Mouse (Mus musculus): Measurements from ENCODE around the gene Myo1b.
A peak's percentile ranks its signal among the peaks of the same experiment; 100 is the strongest.
"Not testable (repeated sequence)": the region's sequence is repeated elsewhere in the genome, so short reads cannot be mapped to it uniquely, and the experiment has no call there.

The Myo1b gene

DNA sequence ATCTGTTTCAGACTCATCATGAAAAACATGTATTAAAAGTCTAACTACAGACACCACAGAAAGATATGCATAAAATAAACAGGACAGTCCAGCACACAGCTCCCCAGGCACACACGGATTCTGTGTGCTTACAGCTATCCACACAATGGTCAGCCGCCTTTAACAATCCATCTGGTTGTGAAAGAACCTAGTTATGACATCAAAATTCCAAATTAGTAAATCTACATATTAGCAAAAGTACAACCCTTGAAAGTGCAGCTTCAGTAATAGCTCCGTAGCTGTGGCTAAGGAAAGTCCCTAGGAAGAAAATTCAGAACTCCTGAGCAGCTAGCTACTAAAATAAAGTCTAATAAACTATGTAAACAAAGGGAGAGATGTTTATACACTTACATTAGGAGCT is 21.1 kb downstream of the Myo1b start:
- DNase-seq, result no peak

DNA sequence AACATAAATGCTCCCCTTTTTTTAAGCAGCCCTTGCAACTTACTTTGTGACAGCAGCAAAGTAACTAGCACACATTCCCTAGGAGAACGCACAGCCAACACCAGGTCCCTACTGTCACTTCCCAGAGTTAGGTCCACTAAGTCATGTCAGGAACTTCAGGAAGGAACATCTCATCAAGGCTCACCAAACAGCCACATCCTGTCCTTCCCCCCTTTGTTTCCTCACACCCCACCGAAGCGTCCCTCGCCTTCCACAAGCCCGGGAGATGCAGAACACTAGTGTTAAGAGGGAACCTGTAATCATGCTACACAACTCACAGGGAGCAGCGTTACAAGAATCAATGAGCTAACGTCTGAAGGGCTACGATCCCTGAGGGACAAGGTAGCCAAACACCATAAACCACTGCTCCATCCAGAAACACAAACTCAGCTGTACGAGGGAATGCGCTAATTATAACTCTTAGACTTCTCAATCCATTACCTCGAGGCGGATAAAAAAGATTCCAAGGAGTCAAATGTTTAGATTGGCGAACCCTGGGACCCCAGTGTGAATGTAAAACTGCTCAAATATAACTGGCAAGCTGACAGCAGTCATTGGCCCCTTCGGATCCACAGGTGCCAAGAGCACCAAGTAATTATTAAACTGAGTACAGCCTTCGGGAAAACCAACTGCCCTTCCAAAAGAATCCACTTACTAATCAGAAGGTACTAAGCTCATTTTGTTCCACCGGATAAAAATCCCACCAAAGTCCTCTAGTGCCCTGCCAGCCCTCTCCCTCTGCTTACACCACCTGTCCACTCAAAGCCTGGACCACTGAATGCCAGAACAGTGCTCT is 22.1 kb downstream of the Myo1b start:
- DNase-seq, result peak; percentile 33 to 34

DNA sequence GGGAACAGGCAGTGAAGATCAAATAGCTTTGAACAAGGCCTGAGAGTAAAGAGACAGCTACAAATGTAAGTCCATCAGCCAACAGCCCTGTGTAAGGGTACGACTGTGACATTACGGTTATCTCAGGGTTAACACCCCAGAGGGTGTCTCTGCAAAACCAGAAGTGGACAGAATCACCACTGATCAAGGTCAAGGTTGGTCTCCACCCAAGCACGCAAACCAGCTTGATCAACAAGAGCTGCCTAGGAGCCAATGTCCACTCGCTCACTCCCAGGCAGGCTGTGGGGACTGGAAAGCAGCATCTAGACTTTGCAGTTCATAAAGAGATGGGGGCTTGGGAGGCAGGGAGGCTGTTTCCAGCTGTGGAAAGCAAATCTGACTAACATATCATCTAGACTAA is 23.9 kb downstream of the Myo1b start:
- DNase-seq, result no peak

DNA sequence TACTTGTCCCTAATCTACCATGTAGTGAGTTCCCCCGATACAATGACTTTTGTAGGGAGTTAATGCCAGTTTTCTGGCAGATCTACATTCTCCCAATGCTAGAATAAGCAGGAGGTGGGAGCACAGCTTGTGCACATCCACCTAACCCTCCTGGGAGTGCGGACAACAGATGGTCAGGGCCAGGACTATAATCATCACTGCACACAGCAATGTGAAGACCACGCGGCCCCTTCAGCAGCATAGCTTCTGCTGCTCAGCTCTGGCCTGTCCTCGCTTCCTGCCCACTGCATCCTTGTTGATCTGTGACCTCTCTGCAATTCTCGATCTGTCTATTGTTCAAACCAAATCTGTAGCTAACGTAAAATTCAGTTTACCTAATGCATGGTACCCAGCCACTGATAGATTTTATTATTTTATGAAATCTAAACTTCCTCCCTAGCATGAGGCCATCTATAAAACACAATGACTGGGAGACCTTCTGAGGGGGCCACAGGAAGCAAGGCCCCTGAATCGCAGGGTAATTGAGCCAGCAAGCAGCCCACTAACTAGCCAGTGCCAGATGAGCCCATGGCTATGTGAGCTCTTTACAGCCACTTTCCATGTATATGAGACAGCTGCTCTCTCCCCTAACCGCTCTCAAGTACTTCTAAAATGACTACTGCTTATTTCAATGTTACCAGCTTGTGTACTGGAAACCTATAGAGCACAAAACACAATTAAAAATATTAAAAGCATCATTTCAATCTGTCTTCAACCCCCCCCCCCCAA is 27.6 kb downstream of the Myo1b start:
- no peak for DNase-seq

DNA sequence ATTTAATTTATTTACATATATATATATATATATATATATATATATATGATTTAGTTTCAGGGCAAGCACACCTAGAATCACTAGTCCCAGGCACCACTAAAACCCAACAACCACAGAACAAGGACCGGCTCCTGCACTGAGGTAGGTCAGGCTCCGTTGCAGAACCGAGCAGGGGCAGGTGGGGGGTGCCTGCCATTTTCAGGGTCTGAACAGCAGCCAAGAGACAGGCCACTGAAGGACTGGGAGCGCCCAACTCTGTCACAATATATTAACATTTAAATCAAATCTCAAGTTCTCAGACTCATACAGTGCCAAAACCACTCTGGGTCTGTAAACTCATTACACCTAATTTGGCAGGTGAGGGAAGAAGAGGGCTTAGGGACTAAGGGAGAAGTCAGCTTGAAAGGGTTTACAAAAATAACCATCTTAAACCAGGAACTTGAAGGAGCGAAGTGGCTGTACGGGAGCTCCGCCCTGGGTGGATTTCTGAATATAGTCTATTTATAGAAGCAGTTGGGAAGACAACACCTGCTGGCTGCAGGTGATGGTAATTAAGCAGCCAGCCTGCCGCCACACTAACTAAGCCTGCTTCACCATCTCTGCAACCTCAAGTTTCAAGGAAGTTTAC is 30.4 kb downstream of the Myo1b start:
- DNase-seq, result no peak

DNA sequence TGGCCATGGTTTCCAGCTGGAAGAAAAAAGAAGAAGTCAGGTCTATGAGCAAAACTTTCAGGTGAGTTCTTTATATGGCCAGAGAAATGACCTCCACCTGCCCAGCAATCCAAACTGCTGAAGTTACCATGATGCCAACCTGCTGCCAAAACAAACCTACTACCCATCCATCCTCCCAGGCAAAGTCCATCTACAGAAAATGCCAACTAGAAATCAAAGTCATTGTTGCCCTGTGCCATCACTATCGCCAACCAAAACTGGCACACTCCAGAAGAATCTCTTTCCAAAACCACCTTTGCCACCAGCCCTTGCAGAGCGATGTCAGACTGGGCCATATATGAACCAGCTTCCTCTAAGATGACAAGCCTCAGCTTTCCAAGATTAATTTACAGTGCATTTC is 32.7 kb downstream of the Myo1b start:
- no peak for DNase-seq

DNA sequence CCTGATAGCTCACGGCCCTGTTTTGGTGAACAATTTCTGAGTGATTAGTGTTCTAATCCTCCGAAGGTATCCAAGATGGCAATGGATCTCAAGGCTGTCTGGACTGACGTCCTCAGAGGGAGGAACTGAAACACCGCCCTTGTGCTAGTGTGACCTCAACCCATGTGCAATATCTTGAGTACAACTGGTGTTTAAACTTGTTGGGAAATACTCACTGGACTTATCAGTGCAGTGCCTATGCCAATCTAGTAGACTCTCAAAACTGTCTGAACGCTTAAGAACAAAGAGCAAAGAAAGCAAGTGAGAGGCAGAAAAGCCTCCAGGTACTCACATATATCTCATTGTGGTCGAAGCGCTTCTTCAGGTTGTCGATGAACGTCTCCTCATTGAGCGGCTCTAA is 33.1 kb downstream of the Myo1b start:
- DNase-seq, result no peak

DNA sequence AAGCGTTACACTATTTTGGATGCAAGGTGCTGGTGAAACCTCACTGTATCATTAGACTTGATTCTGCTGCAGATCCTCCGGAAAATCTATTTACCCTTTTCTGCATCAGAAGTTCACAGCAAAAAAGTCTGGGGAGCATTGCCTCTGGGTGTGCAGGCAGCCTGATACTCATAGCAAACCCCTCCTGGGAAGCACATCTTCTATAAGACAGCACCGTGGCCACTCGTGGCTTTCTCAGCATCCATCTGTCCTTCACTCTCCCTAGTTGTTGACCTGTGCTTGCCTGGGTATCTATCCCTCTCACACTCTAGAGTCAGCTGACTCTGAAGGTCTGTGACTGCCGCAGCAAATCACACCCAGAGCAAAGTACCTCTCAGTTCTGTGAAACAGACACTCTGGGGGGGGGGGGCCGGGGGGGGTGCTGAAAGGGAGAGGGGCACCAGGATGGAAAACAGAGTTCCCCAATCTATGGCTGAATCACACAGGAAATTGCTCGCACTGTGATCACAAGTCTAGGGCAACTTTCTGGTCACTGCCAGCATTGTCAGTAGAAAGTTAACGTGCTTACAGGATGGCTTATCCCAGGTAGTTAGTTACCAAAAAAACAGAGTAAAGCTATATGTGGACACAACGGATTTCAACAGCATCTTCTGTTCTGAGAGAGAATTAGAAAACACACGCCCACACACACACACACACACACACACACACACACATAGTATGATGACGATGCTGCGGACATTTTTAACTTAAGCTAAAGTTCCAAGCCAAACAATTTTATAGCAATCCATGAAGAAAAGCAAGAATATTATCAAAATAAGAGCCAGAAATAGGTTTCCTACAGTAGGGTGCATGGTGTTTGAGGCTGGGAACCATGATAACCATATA is 35.7 kb downstream of the Myo1b start:
- no peak for DNase-seq

DNA sequence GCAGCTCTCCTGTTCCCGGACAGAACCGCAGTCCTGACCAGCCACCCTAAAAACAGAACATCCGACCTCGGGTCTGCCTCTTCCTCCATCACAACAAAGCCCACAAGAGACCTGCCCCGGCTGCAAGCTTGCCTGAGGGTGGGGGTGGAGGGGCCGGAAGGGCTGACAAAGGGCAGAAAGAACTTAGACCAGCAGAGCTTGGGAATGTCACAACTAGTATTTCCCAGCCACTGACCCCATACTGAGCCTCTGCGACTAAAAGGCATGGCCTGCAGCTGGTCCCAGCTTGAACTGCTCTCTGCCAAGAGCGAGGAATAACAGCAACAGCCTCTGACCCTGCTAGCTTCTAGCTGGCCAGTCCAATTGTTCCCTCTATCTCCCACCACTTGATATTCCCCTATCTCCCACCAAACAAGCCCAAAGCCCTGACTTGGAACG is 36.5 kb downstream of the Myo1b start:
- DNase-seq, result peak; percentile 34 to 47

DNA sequence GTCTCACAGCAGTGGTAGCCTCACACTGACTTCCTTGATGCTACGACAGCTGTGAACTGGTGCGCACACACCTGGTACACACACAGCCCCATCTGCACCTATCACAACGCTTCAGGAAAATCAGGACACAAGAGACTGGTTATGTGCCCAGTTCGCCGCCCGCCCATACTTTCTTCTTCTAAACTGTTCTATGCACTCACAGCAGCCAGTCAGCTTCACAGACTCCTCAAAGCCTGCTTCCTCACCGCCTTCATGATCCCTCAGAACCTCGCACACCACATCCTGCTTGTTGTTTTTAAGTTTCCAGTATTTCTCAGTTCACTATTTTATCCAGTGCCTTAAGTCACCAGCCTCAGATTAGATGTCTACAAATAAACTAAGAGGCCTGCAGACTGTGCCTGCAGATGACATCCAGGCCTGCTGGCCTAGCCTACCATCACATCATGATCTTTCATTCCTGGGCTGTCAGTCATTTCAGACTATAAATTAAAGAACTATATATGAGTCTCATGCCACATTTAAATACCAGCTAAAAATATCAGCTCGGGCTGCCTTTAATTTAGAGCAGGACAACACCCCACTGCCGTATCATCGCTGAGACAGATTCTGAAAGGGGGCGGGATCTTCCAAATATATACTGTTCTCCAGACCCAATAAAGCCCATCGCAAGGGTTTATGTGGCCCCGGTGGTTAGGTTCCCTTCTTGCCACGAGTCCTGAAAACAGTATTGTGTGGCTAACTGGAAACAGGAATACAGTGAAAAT is 40.2 kb downstream of the Myo1b start:
- no peak for DNase-seq

DNA sequence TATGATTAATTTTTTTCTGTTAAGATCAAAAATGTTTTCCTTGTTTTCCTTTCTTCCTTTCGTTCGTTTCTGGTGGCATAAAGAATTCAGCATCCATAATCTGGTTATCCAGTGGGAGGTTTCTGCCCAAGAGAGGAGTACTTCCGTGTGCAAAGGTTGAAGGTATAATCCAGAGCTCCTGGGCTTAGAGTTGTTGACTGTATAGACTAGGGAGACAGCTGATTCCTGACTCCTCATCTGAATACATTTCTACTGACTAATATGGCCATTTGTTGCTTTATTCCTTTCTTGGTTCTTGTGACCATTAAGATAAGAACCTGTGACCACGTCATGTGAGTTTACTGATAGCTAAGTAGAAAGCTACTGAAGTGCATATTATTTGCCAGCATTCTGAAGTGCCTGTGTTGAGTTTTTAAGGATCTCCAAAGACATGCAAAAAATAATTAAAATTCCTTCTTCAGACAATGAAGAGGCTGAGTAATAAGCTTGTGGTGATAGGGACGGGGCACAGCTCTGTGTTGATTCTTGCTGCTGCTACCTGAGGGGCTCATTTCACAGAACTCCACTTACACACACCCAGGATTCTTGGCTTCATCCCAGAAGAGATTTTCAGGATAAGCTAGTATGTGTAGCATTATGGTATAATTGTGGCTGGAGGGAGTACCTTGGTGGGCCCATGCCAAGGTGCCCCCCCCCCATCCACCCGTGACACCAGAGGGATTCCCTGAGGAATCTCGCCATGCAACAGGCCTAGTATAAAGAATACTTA is 43.2 kb downstream of the Myo1b start:
- no peak for DNase-seq

DNA sequence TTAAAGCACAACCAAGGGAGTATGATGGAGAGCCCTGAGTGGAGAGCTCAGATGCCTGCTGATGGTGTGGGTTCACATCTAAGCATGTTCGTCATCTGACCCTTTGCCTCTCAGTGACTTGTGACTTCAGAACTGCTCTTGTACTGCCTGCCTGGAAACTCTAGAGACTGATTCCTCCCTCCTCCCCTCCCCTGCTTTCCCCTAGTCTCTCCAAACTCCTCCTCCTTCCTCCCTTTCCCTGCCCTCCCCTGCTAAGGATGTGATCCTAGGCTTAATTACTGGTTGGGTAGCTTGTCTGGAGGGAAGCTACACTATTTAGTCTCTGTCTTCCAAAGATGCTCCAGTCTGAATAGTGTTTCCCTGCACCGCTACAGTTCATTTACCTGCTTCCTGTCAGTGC is 44.6 kb downstream of the Myo1b start:
- DNase-seq, result not testable (repeated sequence)

DNA sequence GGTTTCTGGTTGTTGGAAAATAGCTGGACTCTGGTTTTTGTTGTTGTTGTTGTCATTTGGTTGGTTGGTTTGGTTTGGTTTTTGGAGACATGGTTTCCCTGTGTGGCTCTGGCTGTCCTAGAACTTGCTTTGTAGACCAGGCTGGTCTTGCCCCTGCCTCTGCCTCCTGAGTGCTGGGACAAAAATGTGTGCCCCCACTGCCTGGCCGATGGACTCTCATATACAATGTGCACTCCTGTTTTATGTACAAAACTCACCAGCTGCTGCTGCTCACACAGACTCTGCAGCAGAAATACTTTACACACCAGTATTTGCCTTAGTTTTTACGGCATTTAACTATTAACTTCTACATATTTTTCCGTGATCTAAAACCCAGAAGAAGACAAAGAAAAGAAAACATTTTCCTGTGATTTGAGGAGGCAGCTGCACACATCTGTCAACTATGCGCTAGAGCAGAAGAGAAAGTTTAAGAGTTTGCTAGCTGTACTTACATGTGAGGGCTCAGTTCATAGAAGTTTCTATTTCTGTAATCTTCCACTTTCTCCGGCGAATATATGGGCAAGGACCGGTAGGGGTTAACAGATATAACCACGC is 52.9 kb downstream of the Myo1b start:
- DNase-seq, result no peak

DNA sequence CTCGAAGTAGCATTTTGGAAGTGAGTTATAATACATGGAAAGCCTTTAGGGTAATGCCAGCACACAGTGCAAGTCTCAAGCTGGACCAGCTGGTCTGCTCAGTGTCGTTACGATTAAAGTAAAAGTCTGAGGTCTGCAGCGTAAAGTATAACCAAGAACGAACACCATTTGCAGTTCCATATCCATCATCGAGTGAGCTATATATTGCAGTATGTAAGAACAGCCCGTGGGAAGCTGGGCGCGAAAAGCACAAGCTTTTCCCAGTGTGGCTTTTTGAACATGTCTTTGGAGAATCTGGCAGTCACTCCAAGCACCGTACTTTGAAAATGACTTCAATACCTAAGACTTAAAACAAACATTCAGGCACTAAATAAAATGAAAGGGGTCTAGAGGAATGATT is 55.0 kb downstream of the Myo1b start:
- no peak for DNase-seq

DNA sequence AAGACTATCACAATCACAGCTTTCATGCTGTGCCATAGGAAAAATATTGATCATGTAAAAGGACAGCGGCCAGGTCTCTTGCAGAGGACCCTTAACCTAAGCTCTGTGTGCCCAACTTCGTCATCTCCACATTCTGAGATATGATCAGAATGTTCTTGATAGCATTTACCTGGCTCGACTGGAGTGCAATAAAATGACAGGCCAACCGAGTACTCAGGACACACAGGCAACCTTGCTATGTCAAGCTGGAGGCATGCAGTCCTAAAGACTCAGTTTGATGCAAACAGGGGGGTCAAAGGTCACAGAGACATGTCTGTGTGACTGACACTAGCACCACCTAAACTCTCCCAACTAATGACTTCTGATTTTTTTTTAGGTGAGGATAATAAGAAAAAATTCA is 58.9 kb downstream of the Myo1b start:
- no peak for DNase-seq

DNA sequence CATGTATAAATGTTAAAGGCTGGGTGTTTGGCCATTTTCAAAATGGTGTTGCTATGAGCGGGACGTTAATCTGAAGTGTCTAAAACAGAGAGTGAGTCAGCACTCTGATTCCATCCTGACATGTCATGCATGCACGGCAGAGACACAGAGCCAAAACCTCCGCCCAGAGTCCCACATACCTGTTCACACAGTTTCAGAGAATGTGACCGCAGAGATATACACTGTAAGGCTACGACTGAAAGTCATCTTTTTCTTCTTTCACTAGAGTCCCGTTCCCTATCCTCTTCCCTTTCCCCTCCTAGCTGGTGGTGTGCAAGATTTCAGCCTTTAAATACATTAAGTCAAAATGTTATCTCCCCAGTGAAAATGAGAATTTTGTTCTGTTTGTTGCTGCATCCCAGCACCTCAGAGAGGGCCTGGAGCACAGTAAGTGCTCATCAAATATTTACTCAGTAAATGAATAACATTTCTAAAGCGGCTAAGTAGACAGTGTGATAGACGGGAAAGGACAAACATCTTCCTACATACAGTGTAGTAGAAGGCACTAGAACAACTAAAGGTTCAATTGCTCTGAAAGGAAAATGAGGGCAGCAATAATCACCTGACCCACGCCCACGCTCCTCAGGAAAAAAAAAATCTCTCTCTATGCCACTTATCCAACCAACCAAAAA is 59.5 kb downstream of the Myo1b start:
- peak in 1 of 2 experiments; percentile 18 for DNase-seq

DNA sequence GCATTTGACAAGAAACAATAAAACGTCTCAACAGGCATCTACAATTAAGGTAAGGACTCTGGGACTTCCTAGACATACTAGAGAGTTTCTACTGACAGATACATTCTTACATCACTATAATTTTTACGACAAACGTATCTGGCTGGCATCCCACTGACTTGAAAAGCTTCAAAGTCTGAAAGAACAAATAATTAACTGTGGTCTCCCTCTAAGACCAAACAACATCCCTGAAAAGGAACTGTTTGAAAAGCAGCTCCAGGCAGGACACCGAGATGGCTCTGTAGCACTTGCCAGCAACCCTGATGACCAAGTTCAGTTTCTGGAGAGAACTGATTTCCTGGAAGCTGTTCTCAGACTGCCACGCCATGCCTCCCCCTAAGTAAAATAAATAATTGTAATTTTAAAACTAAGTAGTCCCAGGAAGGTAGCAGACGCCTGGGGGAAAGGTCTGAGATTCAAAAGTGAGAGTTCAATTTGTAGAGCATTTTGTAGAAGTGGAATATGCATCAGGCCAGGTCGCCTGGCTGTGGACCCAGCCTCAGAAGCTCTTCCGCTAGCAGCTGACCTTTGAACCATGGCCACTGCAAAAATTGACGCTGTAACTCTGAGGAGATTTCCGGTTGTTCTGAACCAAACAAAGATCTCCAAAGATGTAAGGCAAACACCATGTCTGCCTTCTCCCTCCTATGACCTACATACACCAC is 60.2 kb downstream of the Myo1b start:
- DNase-seq, result peak; percentile 45 to 63

DNA sequence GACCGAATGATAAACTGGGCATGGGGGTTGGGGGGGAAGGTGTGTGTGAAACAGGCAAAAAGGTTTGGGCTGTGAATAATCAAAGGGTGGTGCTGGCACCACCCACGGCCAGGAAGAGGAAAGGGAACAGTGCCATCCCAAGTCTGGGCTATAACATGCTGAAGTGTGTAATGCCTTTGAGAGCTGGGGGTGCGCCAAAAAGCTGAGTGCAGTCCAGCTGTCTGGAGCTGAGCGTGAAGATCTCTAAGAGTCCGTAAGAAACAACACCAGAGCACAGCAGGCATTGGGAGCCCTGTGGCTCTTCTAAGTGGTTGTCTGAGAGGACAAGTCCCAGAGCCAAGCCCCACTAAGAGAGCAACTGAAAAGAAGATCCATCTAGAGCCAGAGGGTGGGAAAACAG is 63.6 kb downstream of the Myo1b start:
- peak in 1 of 2 experiments; percentile 18 for DNase-seq

DNA sequence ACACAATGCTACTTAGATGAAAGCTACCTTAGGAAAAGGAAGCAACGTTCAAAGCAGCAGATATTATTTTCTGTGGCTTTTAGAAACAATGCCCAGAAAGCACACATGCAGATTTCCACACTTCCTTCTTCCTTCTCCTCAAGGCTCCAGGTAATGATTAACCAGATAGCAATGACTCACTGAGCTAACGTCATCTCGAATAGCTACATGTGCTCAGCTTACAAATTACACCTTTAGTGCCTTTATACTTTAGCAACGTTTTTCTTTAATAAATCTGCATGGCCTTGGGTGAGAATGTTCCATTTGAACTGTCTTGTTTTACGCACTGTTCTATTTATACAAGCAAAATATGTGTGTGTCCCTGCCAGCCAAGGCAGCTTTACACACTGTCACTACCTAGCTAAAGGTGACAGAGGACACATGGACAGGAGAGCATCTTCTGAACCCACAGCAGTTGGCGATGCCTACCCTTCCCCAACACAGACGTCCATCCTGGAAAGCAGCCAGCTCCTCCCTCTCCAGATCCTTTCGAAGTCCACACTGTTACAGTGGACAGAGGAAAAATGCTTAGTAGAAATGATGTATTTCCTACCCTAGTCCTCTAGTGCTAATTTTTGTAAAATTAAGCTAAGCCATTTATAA is 66.2 kb downstream of the Myo1b start:
- peak; percentile 34 to 64 for DNase-seq
